Mouse (Mus musculus): ENCODE data around the gene Strap.
A peak's percentile ranks its signal among the peaks of the same experiment; 100 is the strongest.

DNA sequence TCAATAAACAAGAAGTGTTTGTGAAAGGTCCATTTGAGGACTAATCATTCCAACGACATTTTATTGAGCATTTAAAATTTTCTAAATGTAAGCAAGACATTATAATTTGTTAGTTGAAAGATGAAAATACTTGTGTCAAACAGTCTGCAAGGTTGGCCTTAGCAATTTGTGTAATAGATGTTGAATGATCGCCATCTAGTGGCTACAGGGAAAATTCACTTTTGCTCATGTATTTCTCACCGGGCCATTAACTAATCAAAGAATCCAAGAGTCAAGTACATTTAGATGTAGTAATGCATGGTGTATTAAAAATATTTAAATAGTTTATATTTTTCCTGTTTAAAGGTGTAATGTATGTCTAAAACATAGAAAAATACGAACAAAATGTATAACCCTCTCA is 11.0 kb upstream of the Strap start:
- TF ChIP-seq CTCF (conservative IDR thresholded peaks at IDR 0.05; ENCODE audit: low read length) (peak; percentile 61), NANOG (IDR thresholded peaks at IDR 0.05; ENCODE audit: borderline replicate concordance, low read length) (no peak), POU5F1 (IDR thresholded peaks at IDR 0.05; ENCODE audit: borderline replicate concordance, low read length) (no peak)
